Mouse (Mus musculus) spleen, postnatal 10 days (tissue): ENCODE data around the gene Chst10.

Experiments used
- DNase-seq, 2 experiments: peaks; one replicate each; pipeline ENCODE4 v3.0.0; 2021 to 2022; ENCODE audit warnings: low spot score in 2 of 2

Chst10 gene

DNA sequence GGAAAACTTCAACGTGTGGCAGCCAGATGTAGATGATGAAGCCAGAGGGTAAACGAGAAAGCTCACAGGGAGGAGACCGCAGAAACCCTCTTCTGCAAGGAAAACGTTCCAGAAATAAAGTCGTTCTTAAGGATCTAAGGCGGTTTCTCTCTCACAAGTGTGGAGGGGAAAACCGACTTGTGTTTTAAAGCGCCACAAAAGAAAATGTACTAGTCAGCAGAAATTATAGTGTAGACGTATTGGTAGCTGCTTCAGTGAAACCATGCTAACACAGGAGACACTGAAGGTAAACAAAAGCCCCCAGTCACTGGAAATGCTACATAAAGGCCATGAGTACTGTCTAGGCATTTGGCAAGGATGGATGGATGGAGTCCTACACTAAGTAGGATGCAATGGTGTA lies 80.7 kb downstream of the Chst10 start:
- DNase-seq: no peak

GRCm38 (mm10) chr1:38816306-38816705 lies 81.7 kb downstream of the Chst10 start:
- DNase-seq: no peak
